Mouse (Mus musculus) layer of hippocampus, adult 2 months (tissue): ENCODE measurements around the gene Traf3ip2. TPM values are rescaled to one million over a fixed set of nuclear protein-coding genes. Genes with fewer than 3 reads are reported as not detected.

Experiments used
- DNase-seq, 2 experiments: peaks; one replicate each; pipeline ENCODE4 v3.0.0; 2022; ENCODE audit warnings: low spot score in 2 of 2
- H3K27ac ChIP-seq: fragments of 200-600 bp; 2 replicates; pipeline ENCODE4 v1.8.1; 2022
- H3K4me3 ChIP-seq: fragments of 200-600 bp; 2 replicates; pipeline ENCODE4 v1.8.1; 2022; ENCODE audit warnings: mild to moderate bottlenecking
- CTCF ChIP-seq: fragments of 200-600 bp; conservative IDR thresholded peaks from 2 replicates; pipeline ENCODE4 v1.8.1; 2022; ENCODE audit warnings: antibody characterized with exemption, mild to moderate bottlenecking, moderate library complexity
- total RNA-seq, 2 experiments: library from RNA; stranded (reverse); gene quantifications; 2 replicates each; pipeline ENCODE4 v1.2.3; 2021

Traf3ip2 gene
- total RNA-seq, 2 experiments from 2014 or later = 2.5 to 2.6 TPM

DNA sequence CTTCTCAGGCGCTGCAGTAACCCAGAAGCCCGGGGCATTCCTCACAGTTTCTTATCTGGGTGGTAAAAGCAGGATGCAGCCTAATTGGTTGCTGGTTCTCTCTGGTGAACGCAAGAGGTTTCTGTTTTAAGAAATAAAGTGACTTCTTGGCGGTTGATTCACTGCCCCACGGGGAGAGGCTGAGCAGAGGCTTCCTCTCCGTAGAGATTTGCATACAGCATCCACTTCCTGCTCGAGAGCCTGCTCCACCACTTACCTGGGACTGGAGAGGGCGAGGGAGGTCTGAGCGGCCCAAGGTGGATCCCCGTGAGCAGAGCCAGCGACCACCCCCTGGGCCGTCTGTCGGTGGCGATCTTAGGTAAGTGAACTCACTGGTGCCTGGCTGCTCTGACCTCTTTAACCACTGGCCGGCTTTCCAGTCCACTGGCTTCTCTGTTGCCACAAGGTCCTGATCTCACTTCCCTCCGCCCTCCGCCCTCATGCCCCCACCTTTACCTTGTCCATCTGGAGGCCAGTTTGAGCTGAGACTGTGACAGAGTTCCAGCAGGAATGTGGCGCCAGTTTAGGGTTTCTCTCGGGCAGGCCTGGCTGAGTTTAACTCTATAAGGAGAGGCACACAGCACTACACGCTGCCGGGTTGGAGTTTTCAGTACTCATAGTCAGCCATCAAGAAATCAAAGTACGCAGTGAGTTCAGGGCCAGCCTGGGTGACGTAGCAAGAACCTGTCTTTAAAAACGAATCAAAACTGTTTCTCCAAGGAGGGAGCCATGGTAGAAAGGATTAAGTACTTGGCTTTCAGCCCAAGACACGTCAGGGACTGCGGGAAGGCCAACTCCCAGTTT lies 476 bp downstream of the Traf3ip2 start:
- Histone ChIP-seq H3K4me3 (peak overlapping the region; percentile 36), H3K27ac (peak overlapping the region; percentile 67)
- no peak for TF ChIP-seq CTCF
- DNase-seq = no peak

DNA sequence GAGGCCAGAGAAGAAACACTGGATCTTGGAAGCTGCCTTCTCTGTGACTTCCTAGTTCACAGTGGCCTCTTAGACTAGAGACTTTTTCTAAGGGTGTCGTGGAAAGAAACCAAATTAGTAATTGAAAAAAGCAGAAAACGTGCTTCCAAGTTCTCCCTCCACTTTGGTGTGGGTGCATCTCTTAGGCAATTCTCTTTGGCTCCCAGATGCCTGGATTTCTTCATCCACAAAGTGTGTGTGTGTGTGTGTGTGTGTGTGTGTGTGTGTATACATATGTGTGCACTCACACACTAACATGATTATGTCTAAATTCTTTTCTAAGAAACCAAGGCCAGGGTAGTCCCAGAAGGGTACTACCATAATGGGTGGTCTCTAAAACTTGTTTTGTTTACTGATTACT lies 1.2 kb downstream of the Traf3ip2 start:
- no peak overlapping the region for H3K4me3 ChIP-seq
- no peak for TF ChIP-seq CTCF
- DNase-seq = no peak
- H3K27ac ChIP-seq = no peak overlapping the region; the same call in 1 of the 2 replicates

DNA sequence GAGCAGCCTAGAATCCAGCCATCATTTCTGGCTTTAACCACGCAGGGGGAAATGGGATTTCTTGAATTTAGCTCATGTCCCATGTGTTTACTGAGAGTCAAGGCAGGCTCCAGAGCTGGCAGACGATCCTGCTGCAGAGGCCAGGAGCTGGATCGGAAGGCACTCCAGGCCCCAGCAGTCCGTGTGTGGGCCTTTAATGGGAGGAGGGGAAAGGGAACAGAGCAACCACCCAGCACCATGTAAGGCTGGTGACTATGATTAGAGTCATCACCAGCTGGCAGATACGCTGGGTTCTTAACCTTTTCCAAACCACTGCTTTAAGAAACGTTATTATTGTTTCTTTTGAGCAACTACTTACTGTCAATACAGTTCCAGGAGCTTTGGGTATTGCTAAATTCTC lies 1.9 kb downstream of the Traf3ip2 start:
- Histone ChIP-seq H3K4me3 (no peak overlapping the region), H3K27ac (peak overlapping the region; percentile 46; the same call in 1 of the 2 replicates)
- DNase-seq = peak in 1 of 2 experiments; percentile 37
- no peak for TF ChIP-seq CTCF

GRCm38 (mm10) chr10:39615531-39616229 lies 2.9 kb downstream of the Traf3ip2 start:
- Histone ChIP-seq H3K27ac (no peak overlapping the region), H3K4me3 (no peak overlapping the region)
- no peak for DNase-seq
- TF ChIP-seq CTCF = no peak

GRCm38 (mm10) chr10:39616230-39616590 lies 3.5 kb downstream of the Traf3ip2 start:
- DNase-seq = no peak
- H3K27ac ChIP-seq = no peak overlapping the region
- no peak for TF ChIP-seq CTCF
- no peak overlapping the region for H3K4me3 ChIP-seq

GRCm38 (mm10) chr10:39616626-39617025 lies 3.9 kb downstream of the Traf3ip2 start:
- H3K4me3 ChIP-seq = no peak overlapping the region
- TF ChIP-seq CTCF = no peak
- no peak for DNase-seq
- no peak overlapping the region for H3K27ac ChIP-seq

- Histone ChIP-seq H3K4me3 (no peak overlapping the region), H3K27ac (no peak overlapping the region)
- DNase-seq = no peak
- no peak for TF ChIP-seq CTCF
Measured at GRCm38 (mm10) chr10:39618431-39618830, 5.7 kb downstream of the Traf3ip2 start.

DNA sequence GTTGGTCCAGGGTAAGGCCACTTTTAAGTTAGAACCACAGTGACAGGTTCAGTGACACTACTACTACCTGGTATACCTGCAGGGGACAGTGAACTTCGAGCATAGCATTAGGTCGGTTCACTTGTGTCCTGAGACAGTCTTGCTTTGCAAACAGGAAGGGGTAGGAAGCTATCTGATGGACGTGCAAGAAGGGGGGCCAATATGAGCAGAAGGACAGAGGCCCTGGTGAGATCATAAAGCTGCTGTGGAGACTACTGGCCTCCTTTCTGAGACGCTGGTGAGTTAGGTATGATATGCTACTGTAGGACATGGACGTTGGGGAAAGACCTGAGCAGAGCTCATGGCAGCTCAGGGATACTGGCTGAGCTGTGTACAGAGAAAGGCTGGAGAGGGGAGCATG lies 7.9 kb downstream of the Traf3ip2 start:
- no peak overlapping the region for H3K4me3 ChIP-seq
- H3K27ac ChIP-seq = no peak overlapping the region
- no peak for DNase-seq
- no peak for TF ChIP-seq CTCF

DNA sequence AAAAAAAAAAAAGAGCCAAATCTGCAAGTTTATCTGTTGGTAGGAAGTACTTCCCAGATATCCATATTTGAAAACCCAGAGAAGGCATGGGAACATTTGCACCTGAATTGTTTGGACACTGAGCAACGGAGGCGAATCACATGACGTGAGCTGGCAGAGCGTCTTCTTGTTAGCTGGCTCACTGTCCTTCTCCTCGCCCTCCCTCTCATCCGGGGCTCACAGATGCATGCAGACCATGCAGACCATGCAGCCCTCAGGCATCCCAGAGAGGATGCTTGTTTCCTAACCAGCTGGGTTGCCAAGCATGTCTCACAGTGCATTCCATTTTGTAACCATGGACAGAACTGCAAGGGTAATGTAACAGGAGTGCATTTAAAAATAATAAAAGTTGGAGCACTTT lies 11.1 kb downstream of the Traf3ip2 start:
- no peak for TF ChIP-seq CTCF
- DNase-seq = no peak
- Histone ChIP-seq H3K4me3 (no peak overlapping the region), H3K27ac (no peak overlapping the region)

DNA sequence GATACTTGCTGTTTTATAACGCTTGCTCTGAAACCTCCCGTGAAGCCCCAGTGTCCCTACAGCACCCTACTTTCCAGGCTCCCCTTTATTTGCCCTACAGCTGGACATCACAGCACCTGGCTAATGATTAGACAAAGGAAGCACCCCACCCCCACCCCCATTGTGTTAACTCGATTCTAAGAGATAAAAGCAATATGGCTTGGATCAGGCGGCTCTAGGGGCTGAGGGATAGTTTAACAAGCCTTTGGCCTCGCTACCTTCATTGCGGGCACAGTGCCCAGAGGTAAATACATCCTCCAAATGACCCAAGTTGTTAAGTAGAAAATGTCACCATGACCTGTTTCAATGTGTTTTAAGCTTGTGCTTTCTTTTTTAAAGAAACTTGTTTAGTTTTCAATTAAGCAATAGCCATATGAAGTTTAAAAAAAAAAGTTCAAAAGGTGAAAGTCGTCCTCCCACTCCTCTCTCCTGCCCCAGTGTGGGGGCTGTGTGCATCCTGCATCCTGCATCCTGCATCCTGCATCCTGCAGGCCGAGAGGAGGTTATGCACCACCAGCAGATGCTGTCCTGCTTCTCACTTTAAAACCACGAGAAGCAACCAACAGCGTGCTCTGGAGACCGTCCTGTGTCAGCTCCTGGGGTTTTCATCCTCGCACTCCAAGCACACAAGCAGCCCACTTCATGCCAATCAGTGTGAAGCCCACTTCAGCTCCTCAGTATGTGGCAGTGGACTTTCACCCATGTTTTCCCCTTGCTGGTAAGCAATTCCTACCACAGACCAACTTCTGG lies 12.3 kb downstream of the Traf3ip2 start:
- Histone ChIP-seq H3K4me3 (no peak overlapping the region), H3K27ac (no peak overlapping the region)
- no peak for TF ChIP-seq CTCF
- no peak for DNase-seq

GRCm38 (mm10) chr10:39625626-39626260 lies 13.0 kb downstream of the Traf3ip2 start:
- Histone ChIP-seq H3K4me3 (no peak overlapping the region), H3K27ac (no peak overlapping the region)
- no peak for DNase-seq
- TF ChIP-seq CTCF = no peak

DNA sequence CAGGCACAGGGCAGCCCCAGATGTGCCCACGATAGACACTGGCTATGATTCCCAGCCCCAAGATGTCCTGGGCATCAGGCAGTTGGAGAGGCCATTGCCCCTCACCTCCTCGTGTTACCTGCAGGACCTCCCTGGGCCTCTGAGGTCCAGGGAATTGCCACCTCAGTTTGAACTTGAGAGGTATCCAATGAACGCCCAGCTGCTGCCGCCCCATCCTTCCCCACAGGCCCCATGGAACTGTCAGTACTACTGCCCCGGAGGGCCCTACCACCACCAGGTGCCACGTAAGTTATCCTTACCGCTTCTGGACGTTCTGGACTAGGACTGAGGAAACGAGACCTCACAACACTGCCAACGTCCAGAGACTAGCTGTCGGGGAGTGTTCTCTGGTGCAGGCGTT lies 13.6 kb downstream of the Traf3ip2 start:
- Histone ChIP-seq H3K4me3 (no peak overlapping the region), H3K27ac (no peak overlapping the region)
- DNase-seq = no peak
- no peak for TF ChIP-seq CTCF
